Mouse (Mus musculus) hindbrain, embryonic 12.5 days (tissue): ENCODE measurements around the gene Cdc42bpg. TPM values are rescaled to one million over a fixed set of nuclear protein-coding genes. Genes with fewer than 3 reads are reported as not detected.
A peak's percentile ranks its signal among the peaks of the same experiment; 100 is the strongest.
"Not testable (repeated sequence)": the region's sequence is repeated elsewhere in the genome, so short reads cannot be mapped to it uniquely, and the experiment has no call there.

Source experiments
- ATAC-seq: fragments of 200-750 bp; cut with Nextera tagmentation; 2 replicates; pipeline ENCODE4 v1.8.0; 2017; ENCODE audit warnings: moderate TSS enrichment; ENCODE audit not compliant: low FRiP score
- H3K27ac ChIP-seq: fragments of 300-500 bp; sonication (generic); 2 replicates; pipeline ENCODE4 v1.5.1; 2016; ENCODE audit warnings: mild to moderate bottlenecking
- H3K27me3 ChIP-seq: fragments of 300-500 bp; sonication (generic); 2 replicates; pipeline ENCODE4 v1.6.1; 2016; ENCODE audit warnings: mild to moderate bottlenecking
- H3K36me3 ChIP-seq: fragments of 300-500 bp; sonication (generic); 2 replicates; pipeline ENCODE4 v1.6.1; 2016; ENCODE audit warnings: mild to moderate bottlenecking
- H3K4me1 ChIP-seq: fragments of 300-500 bp; sonication (generic); 2 replicates; pipeline ENCODE4 v1.6.1; 2016
- H3K4me2 ChIP-seq: fragments of 300-500 bp; sonication (generic); replicated peaks from 2 replicates; pipeline ENCODE4 v1.6.1; 2016; ENCODE audit warnings: mild to moderate bottlenecking
- H3K4me3 ChIP-seq: fragments of 300-500 bp; sonication (generic); 2 replicates; pipeline ENCODE4 v1.5.1; 2016; ENCODE audit warnings: mild to moderate bottlenecking
- H3K9ac ChIP-seq: fragments of 300-500 bp; sonication (generic); 2 replicates; pipeline ENCODE4 v1.6.1; 2016; ENCODE audit warnings: mild to moderate bottlenecking, moderate library complexity
- H3K9me3 ChIP-seq: fragments of 300-500 bp; sonication (generic); replicated peaks from 2 replicates; pipeline ENCODE4 v1.6.1; 2016; ENCODE audit warnings: mild to moderate bottlenecking
- WGBS: fragments of 180-500 bp; shearing (Covaris S2); methylation state at CpG from one replicate; pipeline ENCODE4 v1.1.7; 2016; 5-methylcytosine and 5-hydroxymethylcytosine counted together
- polyA plus RNA-seq: library from polyadenylated mRNA; unstranded; fragments of >200 nt; fragmentation: Nextera tagmentation; extraction: Ambion mirVana; gene quantifications from 2 replicates; pipeline ENCODE4 v1.2.1, GENCODE M21; 2016

Gene Cdc42bpg
- polyA plus RNA-seq, 1 experiment from 2014 or later = 0.61 TPM

- H3K9ac ChIP-seq = no peak overlapping the region; the same call in 1 of the 2 replicates
- no peaks in the 10 kb centered on the region for H3K9me3 ChIP-seq
- no peak overlapping the region for H3K4me2 ChIP-seq
- no peak for ATAC-seq
- H3K4me1 ChIP-seq = peaks cover 16% of the 10 kb centered on the region
- no peak overlapping the region for H3K4me3 ChIP-seq
- H3K27ac ChIP-seq = no peak overlapping the region
- 80% methylated on average over 6 of the region's 6 CpGs for WGBS
- H3K36me3 ChIP-seq = peaks cover 13% of the 10 kb centered on the region
- no peaks in the 10 kb centered on the region for H3K27me3 ChIP-seq
Measured at GRCm38 (mm10) chr19:6303831-6304230, 2.4 kb upstream of the Cdc42bpg start.

GRCm38 (mm10) chr19:6304787-6305516 lies 1.3 kb upstream of the Cdc42bpg start:
- Histone ChIP-seq H3K27ac (no peak overlapping the region), H3K4me2 (no peak overlapping the region), H3K27me3 (no peaks in the 10 kb centered on the region), H3K9me3 (no peaks in the 10 kb centered on the region), H3K4me3 (no peak overlapping the region), H3K4me1 (peaks cover 16% of the 10 kb centered on the region), H3K36me3 (peaks cover 2% of the 10 kb centered on the region), H3K9ac (no peak overlapping the region)
- ATAC-seq = no peak
- 19% methylated on average over 5 of the region's 5 CpGs for WGBS

- Histone ChIP-seq H3K27me3 (no peaks in the 10 kb centered on the region), H3K36me3 (no peaks in the 10 kb centered on the region), H3K9ac (peak overlapping the region; percentile 73; the same call in 1 of the 2 replicates), H3K4me3 (peak overlapping the region; percentile 65), H3K4me1 (peaks cover 16% of the 10 kb centered on the region), H3K4me2 (peak overlapping the region; percentile 73), H3K27ac (no peak overlapping the region), H3K9me3 (no peaks in the 10 kb centered on the region)
- peak; percentile 20; the same call in 1 of the 2 replicates for ATAC-seq
- 62% methylated on average over 8 of the region's 8 CpGs for WGBS
Measured at GRCm38 (mm10) chr19:6305517-6306115, 640 bp upstream of the Cdc42bpg start.

- no peak overlapping the region for H3K27ac ChIP-seq
- H3K4me1 ChIP-seq = peaks cover 16% of the 10 kb centered on the region
- no peaks in the 10 kb centered on the region for H3K27me3 ChIP-seq
- H3K4me3 ChIP-seq = peak overlapping the region; percentile 65
- peak; percentile 49 for ATAC-seq
- H3K9me3 ChIP-seq = no peaks in the 10 kb centered on the region
- peaks cover 6% of the 10 kb centered on the region; the same call in 1 of the 2 replicates for H3K36me3 ChIP-seq
- H3K4me2 ChIP-seq = peak overlapping the region; percentile 73
- peak overlapping the region; percentile 73 for H3K9ac ChIP-seq
- under 1% methylated on average over 15 of the region's 34 CpGs for WGBS
Measured at GRCm38 (mm10) chr19:6306586-6306985, 330 bp downstream of the Cdc42bpg start.

- no peak for ATAC-seq
- H3K4me1 ChIP-seq = peaks cover 16% of the 10 kb centered on the region
- H3K9me3 ChIP-seq = no peaks in the 10 kb centered on the region
- H3K4me3 ChIP-seq = no peak overlapping the region
- peaks cover 6% of the 10 kb centered on the region; the same call in 1 of the 2 replicates for H3K36me3 ChIP-seq
- no peak overlapping the region for H3K9ac ChIP-seq
- no peak overlapping the region for H3K4me2 ChIP-seq
- H3K27ac ChIP-seq = no peak overlapping the region
- 86% methylated on average over 9 of the region's 9 CpGs for WGBS
- no peaks in the 10 kb centered on the region for H3K27me3 ChIP-seq
Measured at GRCm38 (mm10) chr19:6307733-6308531, 1.7 kb downstream of the Cdc42bpg start.

- H3K9me3 ChIP-seq = no peaks in the 10 kb centered on the region
- no peak for ATAC-seq
- H3K4me3 ChIP-seq = no peak overlapping the region
- peaks cover 18% of the 10 kb centered on the region; the same call in 1 of the 2 replicates for H3K36me3 ChIP-seq
- H3K4me2 ChIP-seq = no peak overlapping the region
- H3K4me1 ChIP-seq = peaks cover 14% of the 10 kb centered on the region
- H3K27ac ChIP-seq = no peak overlapping the region
- H3K27me3 ChIP-seq = no peaks in the 10 kb centered on the region
- no peak overlapping the region for H3K9ac ChIP-seq
- 90% methylated on average over 5 of the region's 5 CpGs for WGBS
Measured at GRCm38 (mm10) chr19:6310181-6310580, 3.9 kb downstream of the Cdc42bpg start.

- not testable (repeated sequence) for ATAC-seq, H3K9ac ChIP-seq
- 93% methylated on average over 3 of the region's 3 CpGs for WGBS
Measured at GRCm38 (mm10) chr19:6311783-6312182, 5.5 kb downstream of the Cdc42bpg start.

GRCm38 (mm10) chr19:6313796-6314195 lies 7.5 kb downstream of the Cdc42bpg start:
- H3K36me3 ChIP-seq = peaks cover 41% of the 10 kb centered on the region
- H3K4me1 ChIP-seq = no peaks in the 10 kb centered on the region
- no peaks in the 10 kb centered on the region for H3K27me3 ChIP-seq
- H3K27ac ChIP-seq = no peak overlapping the region
- no peaks in the 10 kb centered on the region for H3K9me3 ChIP-seq
- no peak overlapping the region for H3K4me3 ChIP-seq
- WGBS = 90% methylated on average over 8 of the region's 8 CpGs
- no peak overlapping the region for H3K9ac ChIP-seq
- no peak overlapping the region for H3K4me2 ChIP-seq
- ATAC-seq = no peak

More at GRCm38 (mm10) chr19:6311783-6312182, 5.5 kb downstream of the Cdc42bpg start:
- not testable (repeated sequence) for H3K4me1 ChIP-seq, H3K27me3 ChIP-seq, H3K4me3 ChIP-seq, H3K9me3 ChIP-seq, H3K27ac ChIP-seq, H3K4me2 ChIP-seq
- H3K36me3 ChIP-seq = peaks cover 31% of the 10 kb centered on the region; the same call in 1 of the 2 replicates

GRCm38 (mm10) chr19:6314513-6314912 lies 8.3 kb downstream of the Cdc42bpg start:
- Histone ChIP-seq H3K9me3 (no peaks in the 10 kb centered on the region), H3K27me3 (no peaks in the 10 kb centered on the region), H3K9ac (no peak overlapping the region), H3K4me2 (no peak overlapping the region), H3K4me3 (no peak overlapping the region), H3K4me1 (no peaks in the 10 kb centered on the region), H3K27ac (no peak overlapping the region), H3K36me3 (peaks cover 41% of the 10 kb centered on the region)
- WGBS = 86% methylated on average over 8 of the region's 8 CpGs
- no peak for ATAC-seq

GRCm38 (mm10) chr19:6315573-6315972 lies 9.3 kb downstream of the Cdc42bpg start:
- Histone ChIP-seq H3K4me2 (no peak overlapping the region), H3K27me3 (no peaks in the 10 kb centered on the region), H3K9me3 (no peaks in the 10 kb centered on the region), H3K4me1 (no peaks in the 10 kb centered on the region), H3K9ac (no peak overlapping the region), H3K36me3 (peaks cover 46% of the 10 kb centered on the region), H3K4me3 (no peak overlapping the region), H3K27ac (no peak overlapping the region)
- WGBS = 68% methylated on average over 14 of the region's 14 CpGs
- no peak for ATAC-seq

GRCm38 (mm10) chr19:6318145-6318544 lies 11.9 kb downstream of the Cdc42bpg start:
- Histone ChIP-seq H3K4me3 (no peak overlapping the region), H3K9ac (no peak overlapping the region), H3K36me3 (peaks cover 41% of the 10 kb centered on the region), H3K27me3 (no peaks in the 10 kb centered on the region), H3K4me1 (no peaks in the 10 kb centered on the region), H3K27ac (no peak overlapping the region), H3K4me2 (no peak overlapping the region), H3K9me3 (no peaks in the 10 kb centered on the region)
- 94% methylated on average over 12 of the region's 12 CpGs for WGBS
- no peak for ATAC-seq

- H3K4me1 ChIP-seq = no peaks in the 10 kb centered on the region
- peaks cover 25% of the 10 kb centered on the region for H3K36me3 ChIP-seq
- 89% methylated on average over 8 of the region's 8 CpGs for WGBS
- no peak overlapping the region for H3K27ac ChIP-seq
- no peak overlapping the region for H3K9ac ChIP-seq
- H3K27me3 ChIP-seq = no peaks in the 10 kb centered on the region
- H3K4me2 ChIP-seq = no peak overlapping the region
- no peaks in the 10 kb centered on the region for H3K9me3 ChIP-seq
- ATAC-seq = no peak
- H3K4me3 ChIP-seq = no peak overlapping the region
Measured at GRCm38 (mm10) chr19:6321358-6321757, 15.1 kb downstream of the Cdc42bpg start.
